Mouse (Mus musculus) stomach, embryonic 14.5 days (tissue): ENCODE measurements at regions not wholly inside any gene's neighbourhood (a gene's known extent, or its start where the extent isn't known, plus 50 kb on each side); places are given as distances from the start of the nearest gene placed in this dataset.
A peak's percentile ranks its signal among the peaks of the same experiment; 100 is the strongest.

ENCODE experiments used
- ATAC-seq: fragments of 200-750 bp; cut with Nextera tagmentation; 2 replicates; pipeline ENCODE4 v1.8.0; 2017; ENCODE audit warnings: low read depth, moderate TSS enrichment; ENCODE audit not compliant: insufficient number of reproducible peaks, insufficient read depth, low FRiP score
- H3K27ac ChIP-seq: fragments of 300-500 bp; sonication (generic); 2 replicates; pipeline ENCODE4 v1.5.1; 2014; ENCODE audit warnings: mild to moderate bottlenecking, low read length, moderate library complexity, mixed read lengths
- H3K27me3 ChIP-seq: fragments of 300-500 bp; sonication (generic); 2 replicates; pipeline ENCODE4 v1.6.1; 2014; ENCODE audit warnings: low read length, control low read depth, mixed read lengths; ENCODE audit not compliant: control insufficient read depth, insufficient read depth
- H3K36me3 ChIP-seq: fragments of 300-500 bp; sonication (generic); 2 replicates; pipeline ENCODE4 v1.6.1; 2014; ENCODE audit warnings: mild to moderate bottlenecking, control low read depth, low read length, moderate library complexity, mixed read lengths; ENCODE audit not compliant: control insufficient read depth, insufficient read depth
- H3K4me1 ChIP-seq: fragments of 300-500 bp; sonication (generic); 2 replicates; pipeline ENCODE4 v1.6.1; 2014; ENCODE audit warnings: low read length, control low read depth, mixed read lengths; ENCODE audit not compliant: control insufficient read depth, insufficient read depth
- H3K4me2 ChIP-seq: fragments of 300-500 bp; sonication (generic); replicated peaks from 2 replicates; pipeline ENCODE4 v1.6.1; 2014; ENCODE audit warnings: low read depth, low read length, control low read depth
- H3K4me3 ChIP-seq: fragments of 300-500 bp; sonication (generic); 2 replicates; pipeline ENCODE4 v1.5.1; 2014; ENCODE audit warnings: low read depth, low read length, control low read depth
- H3K9ac ChIP-seq: fragments of 300-500 bp; sonication (generic); replicated peaks from 2 replicates; pipeline ENCODE4 v1.6.1; 2014; ENCODE audit warnings: low read depth, mild to moderate bottlenecking, control low read depth, low read length, moderate library complexity, mixed read lengths
- H3K9me3 ChIP-seq: fragments of 300-500 bp; sonication (generic); 2 replicates; pipeline ENCODE4 v1.6.1; 2016; ENCODE audit warnings: low read depth, low read length, control low read depth; ENCODE audit not compliant: control insufficient read depth
- WGBS: fragments of 180-500 bp; shearing (Covaris S2); extraction: QIAGEN DNeasy Blood & Tissue Kit; methylation state at CpG from one replicate; pipeline ENCODE4 v1.1.7; 2014; 5-methylcytosine and 5-hydroxymethylcytosine counted together

DNA sequence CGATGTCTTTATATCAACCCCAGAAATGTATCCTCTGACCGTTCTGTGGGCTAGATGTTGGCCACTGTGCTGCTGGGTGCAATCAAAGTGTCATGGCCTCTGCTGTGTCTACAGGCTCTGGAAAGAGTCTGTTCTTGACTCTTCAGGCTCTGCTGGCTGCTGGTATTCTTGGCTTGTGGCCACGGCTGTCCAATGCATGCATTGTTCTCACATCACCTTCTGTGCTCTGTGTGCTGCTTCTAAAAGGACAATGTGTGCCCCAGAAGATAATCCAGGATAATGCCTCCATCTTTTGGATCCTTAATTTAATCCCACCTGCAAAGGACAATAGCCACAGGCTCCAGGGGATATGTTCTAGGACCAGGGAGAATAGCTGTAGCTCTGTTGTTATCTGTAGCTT is 77.5 kb upstream of the Dapl1 start:
- Histone ChIP-seq H3K27me3 (no peaks in the 10 kb centered on the region), H3K9ac (no peak overlapping the region), H3K4me3 (no peak overlapping the region), H3K4me1 (no peaks in the 10 kb centered on the region), H3K27ac (no peak overlapping the region), H3K4me2 (no peak overlapping the region), H3K9me3 (no peaks in the 10 kb centered on the region), H3K36me3 (no peaks in the 10 kb centered on the region)
- WGBS: 89% methylated on average over 3 of the region's 3 CpGs
- no peak for ATAC-seq

DNA sequence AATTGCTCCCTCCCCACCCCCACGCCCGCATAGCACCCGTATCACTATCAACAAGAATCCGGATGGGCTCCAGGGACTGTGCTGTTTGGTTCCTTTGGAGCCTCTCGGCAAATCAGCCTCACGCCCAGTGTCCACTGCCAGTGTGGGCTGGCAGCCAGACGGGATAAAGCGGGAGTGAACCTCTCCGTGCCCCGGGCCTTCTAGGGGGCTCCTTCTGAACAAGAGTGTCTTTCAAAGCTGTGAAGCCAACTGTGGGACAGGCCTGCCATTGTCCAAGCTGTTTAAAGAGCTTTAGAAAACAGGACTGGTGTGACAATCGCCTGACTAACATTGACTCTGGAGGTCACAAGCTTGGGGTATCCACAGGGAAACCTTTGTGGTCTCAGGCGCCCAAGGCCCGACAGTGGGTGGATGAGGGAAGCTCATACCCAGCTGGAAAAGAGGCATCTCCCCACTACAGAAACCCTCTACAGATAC is 76.9 kb upstream of the Dapl1 start:
- Histone ChIP-seq H3K4me1 (no peaks in the 10 kb centered on the region), H3K9me3 (no peaks in the 10 kb centered on the region), H3K27ac (no peak overlapping the region), H3K9ac (no peak overlapping the region), H3K36me3 (no peaks in the 10 kb centered on the region), H3K4me3 (no peak overlapping the region), H3K4me2 (no peak overlapping the region), H3K27me3 (no peaks in the 10 kb centered on the region)
- ATAC-seq: no peak
- WGBS: 62% methylated on average over 13 of the region's 13 CpGs

DNA sequence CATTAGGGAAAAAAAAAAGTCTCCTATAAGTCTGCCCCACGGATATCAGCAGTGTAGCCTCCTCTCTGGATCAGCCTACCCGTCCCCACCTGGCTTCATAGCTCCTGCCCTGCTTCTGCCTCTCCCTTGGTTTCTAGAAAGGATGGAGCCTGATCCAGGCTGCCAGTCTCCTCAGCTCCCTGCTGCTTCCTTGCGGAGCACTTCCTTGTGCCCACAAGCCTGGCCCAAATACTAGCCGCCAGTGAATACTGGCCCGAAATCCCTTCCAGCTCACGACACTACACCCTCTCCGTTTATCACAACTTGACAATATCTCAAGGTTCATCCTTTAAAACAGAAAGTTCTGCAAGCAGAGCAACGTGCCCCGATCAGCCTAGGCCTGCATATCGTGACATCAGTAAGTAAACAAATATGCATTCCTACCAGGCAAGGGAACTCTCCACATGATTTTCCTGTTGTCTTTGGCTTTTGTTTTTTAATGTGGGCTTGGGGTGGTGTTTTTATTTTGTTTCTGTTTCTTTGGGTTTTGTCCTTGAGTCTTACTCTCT is 76.3 kb upstream of the Dapl1 start:
- WGBS: 61% methylated on average over 10 of the region's 10 CpGs
- no peaks in the 10 kb centered on the region for H3K27me3 ChIP-seq

DNA sequence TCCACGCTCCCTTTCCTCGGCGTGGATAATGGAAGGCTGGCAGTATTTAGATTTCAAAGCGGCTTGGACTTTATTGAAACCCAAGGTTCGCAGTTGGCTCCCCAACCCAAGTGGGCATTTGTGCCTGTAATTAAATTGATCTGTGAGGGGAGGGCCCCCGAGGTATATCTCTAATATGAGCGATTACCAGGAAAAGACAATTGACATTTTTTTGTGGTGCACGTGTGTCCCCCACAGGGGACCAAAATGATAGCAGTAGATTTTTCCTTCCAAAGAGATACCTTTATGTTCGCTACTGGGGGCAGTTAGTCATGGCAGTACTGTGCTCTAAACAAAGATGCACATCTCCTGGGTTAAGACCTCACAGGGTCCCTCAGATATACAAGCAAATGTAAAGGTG is 69.8 kb upstream of the Dapl1 start:
- no peak overlapping the region for H3K9ac ChIP-seq
- no peaks in the 10 kb centered on the region for H3K27me3 ChIP-seq
- no peak overlapping the region for H3K27ac ChIP-seq
- 92% methylated on average over 9 of the region's 9 CpGs for WGBS
- no peak for ATAC-seq
- no peak overlapping the region for H3K4me3 ChIP-seq
- no peaks in the 10 kb centered on the region for H3K36me3 ChIP-seq
- 0 out of 2 replicates have a peak, but pooled peaks cover 5% of the 10 kb centered on the region for H3K4me1 ChIP-seq
- H3K4me2 ChIP-seq: no peak overlapping the region
- H3K9me3 ChIP-seq: peaks cover 7% of the 10 kb centered on the region; the same call in 1 of the 2 replicates

More for the DNA sequence above, 76.3 kb upstream of the Dapl1 start:
- ATAC-seq: no peak
- Histone ChIP-seq H3K4me1 (no peaks in the 10 kb centered on the region), H3K4me2 (no peak overlapping the region), H3K9me3 (peaks cover 5% of the 10 kb centered on the region; the same call in 1 of the 2 replicates), H3K27ac (no peak overlapping the region), H3K9ac (no peak overlapping the region), H3K4me3 (no peak overlapping the region), H3K36me3 (no peaks in the 10 kb centered on the region)

DNA sequence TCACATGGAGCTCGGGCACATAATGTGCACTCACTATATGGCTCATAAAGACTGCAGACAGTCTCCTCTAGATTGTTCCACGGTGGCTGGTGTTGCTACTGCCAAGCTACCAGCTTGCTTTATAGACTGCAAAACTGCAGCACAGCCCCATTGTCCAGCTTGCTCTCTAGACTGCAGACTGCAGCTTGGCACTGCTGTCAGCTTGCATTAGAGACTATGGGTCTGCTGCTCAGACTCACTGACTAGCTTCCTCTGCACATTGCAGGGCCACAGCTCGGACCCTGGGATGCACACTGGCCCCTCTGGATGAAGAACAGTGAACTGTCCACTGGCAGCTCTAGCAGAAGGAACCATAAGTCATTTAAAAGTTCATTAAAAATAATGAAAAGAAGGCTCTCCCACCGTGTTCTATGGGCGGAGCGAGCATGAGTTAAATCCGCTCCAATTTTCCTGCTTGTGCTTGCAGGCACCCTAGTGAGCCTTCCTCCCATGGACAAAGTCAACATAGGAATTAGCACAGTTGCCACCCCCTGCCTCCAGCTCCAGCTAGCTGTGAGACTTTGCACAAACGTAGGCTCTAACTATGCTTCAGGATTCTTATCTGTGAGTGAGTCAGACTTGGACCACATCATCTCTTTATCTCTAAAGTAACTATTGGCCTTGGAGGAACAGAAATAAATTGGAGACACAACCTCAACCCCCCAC is 67.8 kb upstream of the Dapl1 start:
- peak; percentile 74 for ATAC-seq
- Histone ChIP-seq H3K9ac (no peak overlapping the region), H3K27ac (no peak overlapping the region), H3K4me1 (0 out of 2 replicates have a peak, but pooled peaks cover 5% of the 10 kb centered on the region), H3K9me3 (peaks cover 7% of the 10 kb centered on the region; the same call in 1 of the 2 replicates), H3K36me3 (no peaks in the 10 kb centered on the region), H3K4me2 (no peak overlapping the region), H3K4me3 (no peak overlapping the region), H3K27me3 (no peaks in the 10 kb centered on the region)
- 54% methylated on average over 8 of the region's 8 CpGs for WGBS

DNA sequence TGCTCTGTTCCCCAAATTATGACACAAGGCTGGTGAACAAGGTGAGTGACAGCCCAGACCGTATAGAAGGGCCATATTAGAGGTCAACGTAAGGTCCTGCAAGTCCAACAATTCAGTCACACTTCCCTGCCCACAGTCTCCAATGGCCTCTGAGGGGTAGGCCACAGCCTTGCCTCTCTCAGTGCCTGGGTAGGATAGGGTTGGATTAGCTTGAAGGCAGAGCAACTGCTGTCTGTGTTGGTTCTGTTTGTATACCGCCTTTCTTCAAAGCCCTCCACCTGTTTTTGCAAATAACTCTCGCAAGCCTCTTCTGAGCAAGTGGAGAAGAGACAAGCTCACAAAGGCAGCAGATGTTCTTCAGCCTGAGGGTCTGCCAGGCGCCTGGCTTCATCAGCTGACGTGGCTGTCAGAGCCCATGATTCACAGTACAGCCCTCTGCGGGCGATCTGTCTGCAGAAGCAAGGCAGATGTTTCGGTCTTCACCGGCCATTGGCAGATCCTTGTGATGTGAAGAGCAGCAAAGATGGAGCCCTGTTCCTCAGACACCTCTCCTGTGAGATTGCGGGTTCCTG is 67.0 kb upstream of the Dapl1 start:
- H3K4me3 ChIP-seq: no peak overlapping the region
- no peaks in the 10 kb centered on the region for H3K27me3 ChIP-seq
- no peak overlapping the region for H3K27ac ChIP-seq
- no peak for ATAC-seq
- H3K36me3 ChIP-seq: no peaks in the 10 kb centered on the region
- no peak overlapping the region for H3K9ac ChIP-seq
- whole genome bisulfite sequencing: 56% methylated on average over 11 of the region's 11 CpGs
- 0 out of 2 replicates have a peak, but pooled peaks cover 5% of the 10 kb centered on the region for H3K4me1 ChIP-seq
- H3K4me2 ChIP-seq: no peak overlapping the region
- peaks cover 7% of the 10 kb centered on the region; the same call in 1 of the 2 replicates for H3K9me3 ChIP-seq

DNA sequence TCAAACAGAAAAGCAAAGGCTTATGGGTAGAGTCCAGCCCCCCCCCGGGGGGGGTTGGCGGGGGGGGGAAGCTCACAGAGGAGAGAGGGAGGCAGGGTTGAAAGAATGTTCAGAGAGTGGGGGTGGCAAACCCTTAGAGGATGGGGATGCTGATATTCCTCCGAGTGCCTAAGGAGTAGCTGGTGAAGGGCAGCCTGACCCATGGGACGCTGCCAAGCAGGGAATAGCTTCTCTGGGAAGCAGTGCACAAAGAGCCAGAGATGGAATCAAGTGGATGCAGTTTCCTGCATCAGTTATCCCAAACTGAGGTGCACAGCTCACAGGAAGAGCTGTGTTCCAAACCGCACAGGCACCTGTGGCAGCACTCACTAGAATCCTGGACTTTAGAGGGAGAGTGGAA is 64.0 kb upstream of the Dapl1 start:
- Histone ChIP-seq H3K4me2 (no peak overlapping the region), H3K4me1 (peaks cover 9% of the 10 kb centered on the region), H3K36me3 (no peaks in the 10 kb centered on the region), H3K9ac (no peak overlapping the region), H3K4me3 (no peak overlapping the region), H3K9me3 (no peaks in the 10 kb centered on the region), H3K27ac (no peak overlapping the region), H3K27me3 (no peaks in the 10 kb centered on the region)
- 40% methylated on average over 5 of the region's 5 CpGs for WGBS
- ATAC-seq: no peak

DNA sequence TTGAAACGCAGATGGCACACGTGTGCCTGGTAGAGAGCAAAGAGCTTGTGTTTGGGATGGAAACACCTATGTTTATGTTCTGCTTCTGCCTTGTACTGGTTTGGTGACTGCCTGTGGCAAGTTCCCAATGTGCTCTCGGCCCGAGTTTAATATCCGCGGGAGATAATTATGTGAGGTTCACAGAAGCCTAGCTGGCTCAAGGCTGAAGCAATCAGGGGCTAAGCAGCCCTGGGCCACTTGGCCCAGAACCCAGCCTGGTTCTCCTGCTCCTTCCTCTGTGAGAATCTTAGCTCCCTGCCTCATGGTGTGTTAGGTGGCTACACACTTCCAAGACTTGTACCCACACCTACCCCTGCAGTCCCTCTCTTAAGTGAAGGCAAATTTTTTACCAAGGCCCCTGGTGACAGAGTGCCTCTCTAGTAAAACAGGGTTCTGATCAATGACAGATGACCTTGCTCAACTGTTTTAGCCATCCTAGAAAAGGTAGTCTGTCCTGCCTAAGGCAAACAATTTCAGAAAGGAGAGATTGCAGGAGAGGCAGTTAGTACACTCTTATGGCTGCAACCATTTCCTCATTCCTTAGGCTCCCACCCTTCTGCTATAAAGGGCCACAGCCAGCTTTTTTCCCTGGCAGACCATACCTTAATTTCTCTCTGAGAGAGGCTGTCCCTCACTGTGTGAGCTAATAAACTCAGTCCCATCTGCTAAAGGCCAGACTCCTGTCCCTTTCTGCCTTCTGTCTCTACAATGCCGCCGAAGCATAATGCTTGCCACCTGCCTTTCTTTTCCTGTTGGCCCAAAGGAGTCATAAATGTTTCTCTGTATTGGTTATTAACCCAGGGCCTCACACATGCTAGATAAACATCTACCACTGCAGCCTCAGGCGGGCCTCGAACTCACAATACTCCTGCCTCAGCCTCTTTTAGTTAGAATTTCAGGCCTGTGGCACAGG is 61.9 kb upstream of the Dapl1 start:
- Histone ChIP-seq H3K9me3 (no peaks in the 10 kb centered on the region), H3K4me2 (no peak overlapping the region), H3K36me3 (no peaks in the 10 kb centered on the region), H3K9ac (no peak overlapping the region), H3K27me3 (no peaks in the 10 kb centered on the region), H3K27ac (peak overlapping the region; percentile 71; the same call in 1 of the 2 replicates), H3K4me3 (no peak overlapping the region), H3K4me1 (peaks cover 5% of the 10 kb centered on the region)
- ATAC-seq: 0 out of 2 replicates have a peak, but pooled peaks have one; percentile 25
- WGBS: 75% methylated on average over 10 of the region's 10 CpGs
